Mouse (Mus musculus): ENCODE measurements at regions not wholly inside any gene's neighbourhood (a gene's known extent, or its start where the extent isn't known, plus 50 kb on each side); places are given as distances from the start of the nearest gene placed in this dataset.

DNA sequence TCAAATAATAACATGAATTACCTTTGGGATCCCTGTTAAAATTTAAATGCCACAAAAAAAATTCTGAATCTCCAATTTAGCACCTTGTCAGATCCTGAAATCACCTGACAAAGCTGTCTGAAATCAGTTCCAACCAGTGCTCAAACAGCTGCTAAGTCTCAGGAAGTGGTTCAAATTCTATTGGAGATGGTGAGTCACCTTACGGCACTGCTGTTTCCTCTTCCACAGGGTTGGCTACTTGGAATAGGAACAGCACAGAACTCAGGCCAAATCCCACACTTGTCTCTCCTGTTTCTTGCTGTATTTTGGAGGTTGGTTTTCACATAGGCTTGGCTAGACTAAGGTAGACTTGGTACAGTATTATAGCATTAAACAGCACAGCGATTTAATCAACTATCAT, 55.8 kb upstream of the Abhd2 start:
- no peak for TF ChIP-seq EP300 (IDR thresholded peaks at IDR 0.05)
- TF ChIP-seq CTCF (IDR thresholded peaks at IDR 0.05) = no peak

Data from lung, postnatal 0 days (tissue).